Mouse (Mus musculus) kidney, embryonic 14.5 days (tissue): ENCODE data around the gene Traf5. TPM values are rescaled to one million over a fixed set of nuclear protein-coding genes. Genes with fewer than 3 reads are reported as not detected.

Experiments
- ATAC-seq: fragments of 200-750 bp; cut with Nextera tagmentation; 2 replicates; pipeline ENCODE4 v1.8.0; 2017; ENCODE audit warnings: moderate number of reproducible peaks, mild to moderate bottlenecking, moderate TSS enrichment, moderate library complexity; ENCODE audit not compliant: low FRiP score, low TSS enrichment
- H3K27ac ChIP-seq: fragments of 300-500 bp; sonication (generic); 2 replicates; pipeline ENCODE4 v1.5.1; 2014; ENCODE audit warnings: low read depth, mild to moderate bottlenecking, low read length, moderate library complexity, mixed read lengths
- H3K27me3 ChIP-seq: fragments of 300-500 bp; sonication (generic); 2 replicates; pipeline ENCODE4 v1.6.1; 2014; ENCODE audit warnings: mild to moderate bottlenecking, low read length; ENCODE audit not compliant: control insufficient read depth, insufficient read depth
- H3K36me3 ChIP-seq: fragments of 300-500 bp; sonication (generic); 2 replicates; pipeline ENCODE4 v1.6.1; 2014; ENCODE audit warnings: low read length, mixed read lengths; ENCODE audit not compliant: control insufficient read depth, insufficient read depth
- H3K4me1 ChIP-seq: fragments of 300-500 bp; sonication (generic); 2 replicates; pipeline ENCODE4 v1.6.1; 2014; ENCODE audit warnings: low read length, mixed read lengths; ENCODE audit not compliant: control insufficient read depth, insufficient read depth
- H3K4me2 ChIP-seq: fragments of 300-500 bp; sonication (generic); replicated peaks from 2 replicates; pipeline ENCODE4 v1.6.1; 2014; ENCODE audit warnings: low read depth, mild to moderate bottlenecking, low read length
- H3K4me3 ChIP-seq: fragments of 300-500 bp; sonication (generic); 2 replicates; pipeline ENCODE4 v1.5.1; 2014; ENCODE audit warnings: mild to moderate bottlenecking, low read length
- H3K9ac ChIP-seq: fragments of 300-500 bp; sonication (generic); 2 replicates; pipeline ENCODE4 v1.6.1; 2014; ENCODE audit warnings: low read depth, mild to moderate bottlenecking, low read length, moderate library complexity
- H3K9me3 ChIP-seq: fragments of 300-500 bp; sonication (generic); 2 replicates; pipeline ENCODE4 v1.6.1; 2016; ENCODE audit warnings: low read length; ENCODE audit not compliant: control insufficient read depth
- WGBS: fragments of 180-500 bp; shearing (Covaris S2); extraction: QIAGEN DNeasy Blood & Tissue Kit; methylation state at CpG from one replicate; pipeline ENCODE4 v1.1.7; 2014; 5-methylcytosine and 5-hydroxymethylcytosine counted together
- microRNA-seq: library from miRNA; unstranded; fragments of <30 nt; microRNA quantifications from one replicate; pipeline ENCODE4, GENCODE M21; 2016
- polyA plus RNA-seq: library from polyadenylated mRNA; unstranded; fragments of >200 nt; fragmentation: Nextera tagmentation; extraction: Ambion mirVana; gene quantifications from 2 replicates; pipeline ENCODE4 v1.2.1, GENCODE M21; 2014

The Traf5 gene
- polyA plus RNA-seq, 1 experiment from 2014 or later, result 15.5 TPM

- Histone ChIP-seq H3K36me3 (no peaks in the 10 kb centered on the region), H3K27me3 (no peaks in the 10 kb centered on the region), H3K4me3 (no peak overlapping the region), H3K4me2 (peak overlapping the region; percentile 19; the same call in 1 of the 2 replicates), H3K4me1 (no peaks in the 10 kb centered on the region), H3K9ac (no peak overlapping the region; the same call in 1 of the 2 replicates), H3K9me3 (no peaks in the 10 kb centered on the region), H3K27ac (peak overlapping the region; percentile 71; the same call in 1 of the 2 replicates)
- ATAC-seq, result no peak
- 70% methylated on average over 3 of the region's 3 CpGs for WGBS
These were observed 136.1 kb downstream of the Traf5 start for GRCm38 (mm10) chr1:191956261-191956660.

GRCm38 (mm10) chr1:191955101-191955500 is 137.3 kb downstream of the Traf5 start:
- no peaks in the 10 kb centered on the region for H3K36me3 ChIP-seq
- no peak; the same call in 1 of the 2 replicates for ATAC-seq
- no peak overlapping the region for H3K9ac ChIP-seq
- H3K4me1 ChIP-seq, result no peaks in the 10 kb centered on the region
- H3K4me2 ChIP-seq, result no peak overlapping the region
- no peaks in the 10 kb centered on the region for H3K9me3 ChIP-seq
- H3K27ac ChIP-seq, result peak overlapping the region; percentile 37; the same call in 1 of the 2 replicates
- H3K4me3 ChIP-seq, result no peak overlapping the region
- 61% methylated on average over 3 of the region's 3 CpGs for WGBS
- H3K27me3 ChIP-seq, result no peaks in the 10 kb centered on the region

GRCm38 (mm10) chr1:191952733-191953335 is 139.5 kb downstream of the Traf5 start:
- H3K27ac ChIP-seq, result no peak overlapping the region
- no peak overlapping the region for H3K4me3 ChIP-seq
- H3K9ac ChIP-seq, result no peak overlapping the region
- 88% methylated on average over 11 of the region's 11 CpGs for WGBS
- H3K27me3 ChIP-seq, result no peaks in the 10 kb centered on the region
- no peak overlapping the region for H3K4me2 ChIP-seq
- no peaks in the 10 kb centered on the region for H3K4me1 ChIP-seq
- H3K36me3 ChIP-seq, result no peaks in the 10 kb centered on the region
- ATAC-seq, result no peak
- H3K9me3 ChIP-seq, result no peaks in the 10 kb centered on the region

GRCm38 (mm10) chr1:191950611-191951010 is 141.7 kb downstream of the Traf5 start:
- H3K4me2 ChIP-seq, result no peak overlapping the region
- whole genome bisulfite sequencing, result 64% methylated on average over 2 of the region's 2 CpGs
- H3K9ac ChIP-seq, result no peak overlapping the region
- H3K27ac ChIP-seq, result no peak overlapping the region
- no peaks in the 10 kb centered on the region for H3K9me3 ChIP-seq
- no peak overlapping the region for H3K4me3 ChIP-seq
- no peaks in the 10 kb centered on the region for H3K4me1 ChIP-seq
- ATAC-seq, result no peak
- no peaks in the 10 kb centered on the region for H3K36me3 ChIP-seq
- H3K27me3 ChIP-seq, result no peaks in the 10 kb centered on the region

- H3K27me3 ChIP-seq, result no peaks in the 10 kb centered on the region
- H3K9ac ChIP-seq, result no peak overlapping the region
- H3K4me1 ChIP-seq, result no peaks in the 10 kb centered on the region
- no peak overlapping the region for H3K27ac ChIP-seq
- H3K4me3 ChIP-seq, result no peak overlapping the region
- no peaks in the 10 kb centered on the region for H3K36me3 ChIP-seq
- no peak for ATAC-seq
- no peaks in the 10 kb centered on the region for H3K9me3 ChIP-seq
- 72% methylated on average over 8 of the region's 8 CpGs for WGBS
- no peak overlapping the region for H3K4me2 ChIP-seq
These were observed 143.8 kb downstream of the Traf5 start for GRCm38 (mm10) chr1:191948600-191948999.

- 56% methylated on average over 8 of the region's 8 CpGs for WGBS
- H3K27ac ChIP-seq, result no peak overlapping the region
- no peak overlapping the region for H3K4me2 ChIP-seq
- H3K27me3 ChIP-seq, result no peaks in the 10 kb centered on the region
- H3K9ac ChIP-seq, result no peak overlapping the region
- ATAC-seq, result no peak
- no peaks in the 10 kb centered on the region for H3K4me1 ChIP-seq
- H3K36me3 ChIP-seq, result no peaks in the 10 kb centered on the region
- H3K9me3 ChIP-seq, result no peaks in the 10 kb centered on the region
- no peak overlapping the region for H3K4me3 ChIP-seq
These were observed 144.6 kb downstream of the Traf5 start for GRCm38 (mm10) chr1:191947796-191948195.

Small RNAs within 50 kb of the gene (microRNA-seq; reads per million reads assigned to microRNA genes)
- gene Mir3473c, result not detected

Other genes starting within 250 kb of the Traf5 start
- gene Slc30a1, start 185.8 kb downstream of the Traf5 start, polyA plus RNA-seq, result 2.0 and 2.4 TPM in 2 replicates
- gene Rd3, start 115.2 kb downstream of the Traf5 start, polyA plus RNA-seq, result 0.20 and 0.27 TPM in 2 replicates
- 23.3 and 25.1 TPM in 2 replicates for gene Rcor3, start 45.5 kb upstream of the Traf5 start, polyA plus RNA-seq
- 0.36 and 0.70 TPM in 2 replicates for gene Kcnh1, start 98.2 kb upstream of the Traf5 start, polyA plus RNA-seq